Mouse (Mus musculus) erythroblast, embryonic 14.5 days (primary cell): ENCODE results near the gene Sdccag8.

Experiments used
- GATA1 ChIP-seq: IDR thresholded peaks from 2 replicates; pipeline ENCODE4 v1.6.1; 2012; ENCODE audit warnings: low read length, inconsistent platforms, mixed read lengths
- TAL1 ChIP-seq: IDR thresholded peaks from 3 replicates; pipeline ENCODE4 v1.6.1; 2012; ENCODE audit warnings: low read length, inconsistent platforms, mixed read lengths

- TF ChIP-seq TAL1 (no peak), GATA1 (no peak)
These were observed 184.6 kb downstream of the Sdccag8 start for GRCm38 (mm10) chr1:176999011-176999410.
